Mouse (Mus musculus) MEL (cell line): ENCODE measurements at regions not wholly inside any gene's neighbourhood (a gene's known extent, or its start where the extent isn't known, plus 50 kb on each side); places are given as distances from the start of the nearest gene placed in this dataset.

Experiments
- DNase-seq: peaks from one replicate; pipeline ENCODE4 v3.0.0; 2011; ENCODE audit warnings: low read depth, low spot score
- H3K27ac ChIP-seq: 2 replicates; pipeline ENCODE4 v1.5.1; 2012; ENCODE audit warnings: low read depth, mild to moderate bottlenecking, control low read depth, low read length, moderate library complexity; ENCODE audit not compliant: control insufficient read depth
- H3K27me3 ChIP-seq, 2 experiments: fragments of 150-350 bp in 1 of 2; sonication (generic) in 1 of 2; 2 replicates each; pipeline ENCODE4 v1.6.1; 2012; ENCODE audit warnings: low read length in 2 of 2, mild to moderate bottlenecking in 2 of 2, improper control_type of control experiment in 1 of 2, moderate library complexity in 1 of 2; ENCODE audit not compliant: insufficient read depth in 2 of 2, control insufficient read depth in 1 of 2
- H3K36me3 ChIP-seq, 2 experiments: 2 replicates each; pipeline ENCODE4 v1.6.1; 2012 to 2014; ENCODE audit warnings: low read length in 2 of 2, improper control_type of control experiment in 1 of 2, inconsistent platforms in 1 of 2, mild to moderate bottlenecking in 1 of 2; ENCODE audit not compliant: insufficient read depth in 2 of 2, control insufficient read depth in 1 of 2
- H3K4me1 ChIP-seq, 2 experiments: fragments of 150-350 bp in 1 of 2; sonication (generic) in 1 of 2; 2 replicates each; pipeline ENCODE4 v1.6.1; 2012; ENCODE audit warnings: low read length in 2 of 2, improper control_type of control experiment in 1 of 2, mild to moderate bottlenecking in 1 of 2; ENCODE audit not compliant: insufficient read depth in 2 of 2, control insufficient read depth in 1 of 2
- H3K4me3 ChIP-seq, 2 experiments: fragments of 150-350 bp in 1 of 2; sonication (generic) in 1 of 2; 2 replicates each; pipeline ENCODE4 v1.5.1; 2012; ENCODE audit warnings: low read depth in 2 of 2, low read length in 2 of 2, mild to moderate bottlenecking in 2 of 2, moderate library complexity in 2 of 2, control low read depth in 1 of 2, improper control_type of control experiment in 1 of 2; ENCODE audit not compliant: control insufficient read depth in 1 of 2, insufficient read depth in 1 of 2
- H3K79me2 ChIP-seq: 2 replicates; pipeline ENCODE4 v1.6.1; 2012; ENCODE audit warnings: mild to moderate bottlenecking, low read length, moderate library complexity; ENCODE audit not compliant: control insufficient read depth, poor library complexity, insufficient read depth
- H3K9ac ChIP-seq: 2 replicates; pipeline ENCODE4 v1.6.1; 2012; ENCODE audit warnings: low read depth, mild to moderate bottlenecking, control low read depth, low read length, moderate library complexity; ENCODE audit not compliant: control insufficient read depth, poor library complexity, severe bottlenecking
- H3K9me3 ChIP-seq: fragments of 150-350 bp; sonication (generic); replicated peaks from 2 replicates; pipeline ENCODE4 v1.6.1; 2012; ENCODE audit warnings: mild to moderate bottlenecking, low read length, improper control_type of control experiment, moderate library complexity; ENCODE audit not compliant: insufficient read depth
- CHD2 ChIP-seq: IDR thresholded peaks from 2 replicates; pipeline ENCODE4 v1.6.1; 2011; ENCODE audit warnings: low read length, improper control_type of control experiment
- ETS1 ChIP-seq: IDR thresholded peaks from 2 replicates; pipeline ENCODE4 v1.6.1; 2012; ENCODE audit warnings: low read depth, mild to moderate bottlenecking, inconsistent platforms, low read length, improper control_type of control experiment, moderate library complexity
- GATA1 ChIP-seq: IDR thresholded peaks from 2 replicates; pipeline ENCODE4 v1.6.1; 2011; ENCODE audit warnings: low read depth, low read length, improper control_type of control experiment
- KAT2A ChIP-seq: conservative IDR thresholded peaks from 2 replicates; pipeline ENCODE4 v1.6.1; 2012; ENCODE audit warnings: low read depth, low read length, improper control_type of control experiment, inconsistent platforms
- MAFK ChIP-seq: IDR thresholded peaks from 2 replicates; pipeline ENCODE4 v1.6.1; 2011; ENCODE audit warnings: low read depth, mild to moderate bottlenecking, low read length, improper control_type of control experiment, borderline replicate concordance
- MXI1 ChIP-seq: IDR thresholded peaks from 2 replicates; pipeline ENCODE4 v1.6.1; 2011; ENCODE audit warnings: mild to moderate bottlenecking, low read depth, low read length, improper control_type of control experiment
- POLR2A ChIP-seq, 2 experiments: IDR thresholded peaks; 2 replicates each; pipeline ENCODE4 v1.6.1; 2011 to 2012; ENCODE audit warnings: low read length in 2 of 2, mild to moderate bottlenecking in 2 of 2, control low read depth in 1 of 2, improper control_type of control experiment in 1 of 2, low read depth in 1 of 2, moderate library complexity in 1 of 2; ENCODE audit not compliant: control insufficient read depth in 1 of 2, insufficient read depth in 1 of 2, poor library complexity in 1 of 2
- POLR2AphosphoS2 ChIP-seq: IDR thresholded peaks from 2 replicates; pipeline ENCODE4 v1.6.1; 2011; ENCODE audit warnings: low read length, improper control_type of control experiment
- RAD21 ChIP-seq: IDR thresholded peaks from 2 replicates; pipeline ENCODE4 v1.6.1; 2011; ENCODE audit warnings: mild to moderate bottlenecking, low read depth, low read length, improper control_type of control experiment
- TAL1 ChIP-seq: IDR thresholded peaks from 2 replicates; pipeline ENCODE4 v1.6.1; 2012; ENCODE audit warnings: mild to moderate bottlenecking, inconsistent platforms, low read length, moderate library complexity, mixed read lengths
- TBP ChIP-seq: IDR thresholded peaks from 2 replicates; pipeline ENCODE4 v1.8.0; 2011; ENCODE audit warnings: low read depth, low read length, improper control_type of control experiment
- UBTF ChIP-seq: IDR thresholded peaks from 2 replicates; pipeline ENCODE4 v1.6.1; 2012; ENCODE audit warnings: low read depth, mild to moderate bottlenecking, inconsistent platforms, low read length, improper control_type of control experiment, moderate library complexity, borderline replicate concordance; ENCODE audit not compliant: insufficient read depth
- USF1 ChIP-seq: IDR thresholded peaks from 2 replicates; pipeline ENCODE4 v1.6.1; 2014; ENCODE audit warnings: low read depth, mild to moderate bottlenecking, inconsistent platforms, low read length, improper control_type of control experiment, moderate library complexity
- ZC3H11A ChIP-seq: IDR thresholded peaks from 2 replicates; pipeline ENCODE4 v1.6.1; 2012; ENCODE audit warnings: low read depth, mild to moderate bottlenecking, inconsistent platforms, low read length, improper control_type of control experiment
- ZKSCAN1 ChIP-seq: IDR thresholded peaks from 2 replicates; pipeline ENCODE4 v1.6.1; 2012; ENCODE audit warnings: low read depth, mild to moderate bottlenecking, inconsistent platforms, low read length, improper control_type of control experiment, moderate library complexity
- ZMIZ1 ChIP-seq: IDR thresholded peaks from 2 replicates; pipeline ENCODE4 v1.6.1; 2012; ENCODE audit warnings: low read depth, mild to moderate bottlenecking, inconsistent platforms, low read length, improper control_type of control experiment, moderate library complexity

GRCm38 (mm10) chr9:47165480-47166131, 167.1 kb downstream of the Gm4791 start:
- no peak overlapping the region for H3K27ac ChIP-seq
- H3K36me3 ChIP-seq: no peaks in the 10 kb centered on the region
- H3K9ac ChIP-seq: no peak overlapping the region
- H3K9me3 ChIP-seq: no peaks in the 10 kb centered on the region
- no peak for DNase-seq
- no peaks in the 10 kb centered on the region for H3K4me1 ChIP-seq
- no peak overlapping the region for H3K4me3 ChIP-seq
- TF ChIP-seq USF1: no peak
- TF ChIP-seq GATA1: no peak
- TF ChIP-seq ZKSCAN1: no peak
- TF ChIP-seq CHD2: no peak
- no peak for TF ChIP-seq TBP
- TF ChIP-seq TAL1: no peak
- no peak for TF ChIP-seq ZMIZ1
- TF ChIP-seq RAD21: no peak
- TF ChIP-seq KAT2A: no peak
- TF ChIP-seq ETS1: no peak
- TF ChIP-seq UBTF: no peak
- TF ChIP-seq MAFK: no peak
- TF ChIP-seq MXI1: no peak
- no peak for TF ChIP-seq POLR2AphosphoS2
- H3K79me2 ChIP-seq: no peaks in the 10 kb centered on the region
- no peaks in the 10 kb centered on the region for H3K27me3 ChIP-seq

DNA sequence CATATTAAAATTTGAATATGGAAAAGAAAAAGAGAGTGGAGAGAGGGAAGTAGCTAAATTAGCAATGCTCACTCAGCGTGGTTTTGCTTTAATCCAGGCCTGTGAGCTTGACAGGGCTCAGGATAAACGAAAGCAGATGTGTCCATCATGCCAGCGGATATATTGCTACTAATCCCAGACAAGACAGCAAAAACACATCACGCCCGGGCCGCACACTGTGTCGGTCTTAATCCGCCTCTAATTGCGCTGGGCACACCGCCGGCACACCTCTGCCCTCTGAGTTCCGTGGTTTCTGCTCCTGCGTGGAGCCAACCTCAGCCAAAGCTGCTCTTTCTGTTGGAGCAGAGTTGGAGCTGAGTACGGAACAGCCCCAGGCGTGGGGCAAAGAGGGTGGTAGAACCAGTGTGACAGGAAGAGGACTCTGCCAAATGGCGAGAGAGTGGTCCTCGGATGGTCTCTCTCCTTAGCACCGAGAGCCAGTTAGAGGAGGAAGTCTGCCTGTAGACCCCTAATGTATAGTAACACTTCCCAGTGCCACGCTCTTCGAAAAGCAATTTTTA, 169.2 kb downstream of the Gm4791 start:
- Histone ChIP-seq H3K27ac (no peak overlapping the region), H3K27me3 (no peaks in the 10 kb centered on the region), H3K4me1 (no peaks in the 10 kb centered on the region), H3K79me2 (no peaks in the 10 kb centered on the region), H3K9me3 (no peaks in the 10 kb centered on the region), H3K9ac (no peak overlapping the region), H3K36me3 (no peaks in the 10 kb centered on the region), H3K4me3 (no peak overlapping the region)
- no peak for TF ChIP-seq ZC3H11A
- no peak for TF ChIP-seq POLR2A (IDR thresholded peaks at IDR 0.05; ENCODE audit: control insufficient read depth in 1 of 2, insufficient read depth in 1 of 2, low read depth in 1 of 2, low read length in 2 of 2, poor library complexity in 1 of 2)
- TF ChIP-seq USF1: no peak
- DNase-seq: no peak
